Mouse (Mus musculus) embryonic fibroblast, embryonic 13.5 days (primary cell): ENCODE results near the gene Ctnna2.

ENCODE experiments used
- CTCF ChIP-seq: IDR thresholded peaks from 2 replicates; pipeline ENCODE4 v1.5.1; 2011; ENCODE audit warnings: mild to moderate bottlenecking, control low read depth, low read length, moderate library complexity, borderline replicate concordance; ENCODE audit not compliant: insufficient read depth
- POLR2A ChIP-seq: IDR thresholded peaks from 2 replicates; pipeline ENCODE4 v1.6.1; 2011; ENCODE audit warnings: low read depth, mild to moderate bottlenecking, control low read depth, low read length, moderate library complexity

DNA sequence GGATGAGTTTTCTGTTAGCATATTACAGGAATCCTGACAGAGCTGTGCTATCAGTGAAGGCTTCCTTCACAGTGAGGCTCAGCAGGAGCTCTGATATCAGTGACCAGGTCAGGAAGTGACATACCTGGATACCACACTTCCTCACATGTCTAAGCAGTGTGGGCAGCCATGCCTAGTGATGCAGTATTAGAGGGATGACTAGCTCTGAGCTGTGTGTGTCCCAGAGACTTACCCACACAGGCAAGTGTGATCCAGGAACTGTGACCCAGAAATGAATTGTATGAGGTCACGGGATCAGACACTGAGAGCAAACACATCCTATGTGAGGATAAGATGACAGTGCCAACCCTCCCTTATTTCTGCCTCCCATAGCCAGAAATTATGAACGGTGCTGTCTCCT lies 28.8 kb downstream of the Ctnna2 start:
- no peak for TF ChIP-seq CTCF
- TF ChIP-seq POLR2A, result no peak
